Mouse (Mus musculus) G1E (cell line): ENCODE results near the gene Chrm2.

Source experiments
- CTCF ChIP-seq: IDR thresholded peaks from 2 replicates; pipeline ENCODE4 v1.5.1; 2012; ENCODE audit warnings: low read depth, low read length, inconsistent platforms, mixed read lengths
- POLR2AphosphoS5 ChIP-seq: IDR thresholded peaks from 2 replicates; pipeline ENCODE4 v1.6.1; 2012; ENCODE audit warnings: low read depth, low read length, inconsistent platforms; ENCODE audit not compliant: insufficient replicate concordance

- no peak for TF ChIP-seq POLR2AphosphoS5
- no peak for TF ChIP-seq CTCF
These were observed 76.1 kb downstream of the Chrm2 start for GRCm38 (mm10) chr6:36464008-36464407.
